Mouse (Mus musculus): ENCODE data around the gene Brsk2. TPM values are rescaled to one million over a fixed set of nuclear protein-coding genes. Genes with fewer than 3 reads are reported as not detected.

The Brsk2 gene
- polyA plus RNA-seq, 1 experiment from 2014 or later, result 20.4 TPM

DNA sequence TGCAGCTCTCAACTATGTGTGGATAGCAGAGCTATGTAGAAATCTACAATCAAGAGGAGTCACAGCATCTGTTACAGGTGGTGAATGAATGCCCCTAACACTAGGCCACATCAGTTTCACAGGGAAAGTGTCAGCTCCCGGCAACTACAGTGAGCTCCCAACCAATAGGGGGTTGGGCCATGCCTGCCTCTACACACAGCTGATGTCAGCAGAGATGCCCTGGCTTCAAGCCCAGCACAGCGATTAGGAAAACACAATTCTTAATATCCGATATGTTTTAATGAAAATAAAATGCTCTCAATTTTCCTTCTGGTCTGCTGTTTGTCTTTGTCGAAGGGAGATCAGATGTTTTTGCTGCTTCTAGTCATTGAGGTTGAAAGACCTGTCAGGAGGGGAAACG lies 6.1 kb upstream of the Brsk2 start:
- H3K4me3 ChIP-seq, result no peak overlapping the region
- no peak overlapping the region for H3K4me2 ChIP-seq
- H3K4me1 ChIP-seq, result peaks cover 35% of the 10 kb centered on the region
- H3K36me3 ChIP-seq (ENCODE audit: poor library complexity, severe bottlenecking), result no peaks in the 10 kb centered on the region
- no peaks in the 10 kb centered on the region; the same call in 1 of the 2 replicates for H3K27me3 ChIP-seq
- 74% methylated on average over 5 of the region's 5 CpGs for WGBS
- no peak overlapping the region for H3K27ac ChIP-seq
- ATAC-seq, result no peak
- no peak overlapping the region for H3K9ac ChIP-seq
- H3K9me3 ChIP-seq (replicated peaks), result no peaks in the 10 kb centered on the region

DNA sequence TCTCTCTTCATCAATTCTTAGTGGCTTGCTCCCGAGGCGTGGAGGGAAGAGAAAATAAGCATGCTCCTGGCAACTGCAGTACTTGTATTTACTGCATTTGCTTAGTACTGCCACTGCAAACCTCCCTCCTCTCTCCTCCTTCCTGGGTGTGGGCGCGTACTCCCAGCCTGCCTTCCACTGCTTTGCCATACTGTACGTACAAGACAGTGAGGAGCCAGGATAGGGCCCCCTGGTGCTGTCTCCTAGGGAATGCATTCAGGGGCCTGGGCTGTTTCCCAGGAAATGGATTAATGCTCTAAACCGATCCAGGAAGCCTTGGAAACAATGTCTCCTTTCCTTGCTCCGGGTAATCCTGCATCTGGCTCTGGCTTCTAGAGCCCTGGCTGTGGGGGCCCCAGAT lies 3.6 kb upstream of the Brsk2 start:
- Histone ChIP-seq H3K9me3 (replicated peaks) (no peaks in the 10 kb centered on the region), H3K9ac (peak overlapping the region; percentile 40; the same call in 1 of the 2 replicates), H3K27ac (peak overlapping the region; percentile 63), H3K36me3 (ENCODE audit: poor library complexity, severe bottlenecking) (no peaks in the 10 kb centered on the region), H3K4me1 (peaks cover 43% of the 10 kb centered on the region), H3K27me3 (no peaks in the 10 kb centered on the region; the same call in 1 of the 2 replicates), H3K4me3 (peak overlapping the region; percentile 9; the same call in 1 of the 2 replicates), H3K4me2 (peak overlapping the region; percentile 42)
- ATAC-seq, result peak; percentile 37
- WGBS, result 10% methylated on average over 7 of the region's 7 CpGs

- no peak overlapping the region for H3K27ac ChIP-seq
- no peak overlapping the region for H3K4me2 ChIP-seq
- H3K9ac ChIP-seq, result no peak overlapping the region
- no peak overlapping the region for H3K4me3 ChIP-seq
- H3K4me1 ChIP-seq, result peaks cover 59% of the 10 kb centered on the region
- H3K9me3 ChIP-seq (replicated peaks), result no peaks in the 10 kb centered on the region
- H3K36me3 ChIP-seq (ENCODE audit: poor library complexity, severe bottlenecking), result peaks cover 8% of the 10 kb centered on the region
- no peak for ATAC-seq
- H3K27me3 ChIP-seq, result no peaks in the 10 kb centered on the region; the same call in 1 of the 2 replicates
Measured at GRCm38 (mm10) chr7:141947512-141947911, 2.0 kb upstream of the Brsk2 start.

DNA sequence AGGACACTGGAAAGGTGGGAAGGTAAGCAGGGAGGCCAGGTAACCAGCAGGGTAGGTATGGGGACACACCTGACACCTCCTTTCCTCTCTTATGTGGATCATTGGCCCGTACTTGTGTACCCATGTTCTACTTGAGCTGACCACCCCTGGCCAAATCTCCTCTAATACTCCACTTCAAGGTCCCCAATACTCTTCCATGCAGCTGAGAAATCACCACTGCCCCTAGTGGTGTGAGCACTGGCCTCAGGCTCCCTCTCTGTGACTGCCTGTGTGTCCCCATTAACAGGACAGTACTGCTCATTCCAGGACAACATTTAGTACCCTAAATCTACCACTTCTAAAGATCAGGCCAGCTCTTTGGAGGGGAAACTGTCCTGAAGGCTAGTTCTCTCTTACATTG lies 1.5 kb upstream of the Brsk2 start:
- Histone ChIP-seq H3K27me3 (no peaks in the 10 kb centered on the region; the same call in 1 of the 2 replicates), H3K9ac (no peak overlapping the region), H3K9me3 (replicated peaks) (no peaks in the 10 kb centered on the region), H3K4me3 (no peak overlapping the region), H3K36me3 (ENCODE audit: poor library complexity, severe bottlenecking) (peaks cover 9% of the 10 kb centered on the region), H3K4me2 (no peak overlapping the region), H3K4me1 (peaks cover 63% of the 10 kb centered on the region), H3K27ac (no peak overlapping the region)
- no peak for ATAC-seq
- WGBS, result 93% methylated on average over 1 of the region's 1 CpGs

- peak; percentile 46; the same call in 1 of the 2 replicates for ATAC-seq
- Histone ChIP-seq H3K36me3 (ENCODE audit: poor library complexity, severe bottlenecking) (peaks cover 9% of the 10 kb centered on the region), H3K4me3 (peak overlapping the region; percentile 97), H3K4me2 (peak overlapping the region; percentile 93), H3K9me3 (replicated peaks) (no peaks in the 10 kb centered on the region), H3K4me1 (peaks cover 72% of the 10 kb centered on the region), H3K27me3 (no peaks in the 10 kb centered on the region; the same call in 1 of the 2 replicates), H3K27ac (peak overlapping the region; percentile 98), H3K9ac (peak overlapping the region; percentile 98)
- WGBS, result 0% methylated on average over 19 of the region's 54 CpGs
Measured at GRCm38 (mm10) chr7:141949799-141950103, 200 bp downstream of the Brsk2 start.

GRCm38 (mm10) chr7:141950104-141951013 lies 808 bp downstream of the Brsk2 start:
- Histone ChIP-seq H3K9me3 (replicated peaks) (no peaks in the 10 kb centered on the region), H3K4me2 (peak overlapping the region; percentile 93), H3K36me3 (ENCODE audit: poor library complexity, severe bottlenecking) (peaks cover 9% of the 10 kb centered on the region), H3K4me1 (peaks cover 72% of the 10 kb centered on the region), H3K9ac (peak overlapping the region; percentile 98), H3K4me3 (peak overlapping the region; percentile 97), H3K27me3 (no peaks in the 10 kb centered on the region; the same call in 1 of the 2 replicates), H3K27ac (peak overlapping the region; percentile 98)
- WGBS, result 1% methylated on average over 40 of the region's 84 CpGs
- ATAC-seq, result peak; percentile 42

DNA sequence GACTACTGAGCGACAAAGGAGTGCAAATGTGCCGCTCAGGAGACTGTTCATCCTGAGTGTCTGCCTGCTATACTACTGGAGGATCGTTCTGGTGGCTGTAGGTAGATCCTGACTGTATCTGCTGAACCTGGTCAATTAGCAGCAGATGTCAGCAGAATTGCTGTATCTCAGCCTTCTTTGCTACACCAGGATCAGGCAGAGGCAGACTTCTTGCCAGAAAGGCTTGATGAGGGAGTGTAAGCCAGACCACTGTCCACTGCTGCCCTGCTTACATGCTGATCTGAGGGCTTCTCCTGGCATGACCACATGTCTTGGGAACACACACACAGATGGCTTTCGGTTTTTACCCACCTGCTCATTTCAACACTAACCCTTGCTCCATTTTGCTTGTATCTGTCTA lies 2.3 kb downstream of the Brsk2 start:
- WGBS, result 89% methylated on average over 4 of the region's 4 CpGs
- Histone ChIP-seq H3K27ac (peak overlapping the region; percentile 98; the same call in 1 of the 2 replicates), H3K9ac (peak overlapping the region; percentile 98), H3K27me3 (no peaks in the 10 kb centered on the region; the same call in 1 of the 2 replicates), H3K4me3 (peak overlapping the region; percentile 97), H3K9me3 (replicated peaks) (no peaks in the 10 kb centered on the region), H3K36me3 (ENCODE audit: poor library complexity, severe bottlenecking) (peaks cover 9% of the 10 kb centered on the region), H3K4me1 (peaks cover 72% of the 10 kb centered on the region), H3K4me2 (peak overlapping the region; percentile 93)
- no peak for ATAC-seq

DNA sequence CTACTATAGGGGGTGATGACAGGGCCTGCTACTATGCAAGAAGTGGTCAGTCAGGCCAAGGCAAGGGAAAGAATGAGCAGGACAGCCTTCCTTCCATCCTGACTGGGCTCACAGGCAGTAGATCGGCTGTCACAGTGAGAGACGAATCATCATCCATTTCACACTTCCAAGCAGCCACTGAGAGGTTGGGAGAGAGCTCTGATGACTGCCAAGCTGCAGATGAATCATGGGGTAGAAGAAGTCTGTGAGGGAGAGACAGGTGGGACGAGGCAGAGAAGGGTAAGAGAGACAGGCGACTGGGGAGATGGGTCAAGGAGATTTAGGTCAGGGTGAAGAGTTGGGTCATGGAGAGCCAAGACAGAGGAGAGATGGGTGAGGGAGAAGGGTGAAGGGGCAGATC lies 3.4 kb downstream of the Brsk2 start:
- no peaks in the 10 kb centered on the region for H3K9me3 ChIP-seq (replicated peaks)
- H3K9ac ChIP-seq, result no peak overlapping the region
- no peak for ATAC-seq
- no peak overlapping the region for H3K27ac ChIP-seq
- no peak overlapping the region for H3K4me3 ChIP-seq
- H3K36me3 ChIP-seq (ENCODE audit: poor library complexity, severe bottlenecking), result peaks cover 9% of the 10 kb centered on the region
- no peak overlapping the region for H3K4me2 ChIP-seq
- peaks cover 80% of the 10 kb centered on the region for H3K4me1 ChIP-seq
- no peaks in the 10 kb centered on the region; the same call in 1 of the 2 replicates for H3K27me3 ChIP-seq
- 88% methylated on average over 4 of the region's 4 CpGs for WGBS

DNA sequence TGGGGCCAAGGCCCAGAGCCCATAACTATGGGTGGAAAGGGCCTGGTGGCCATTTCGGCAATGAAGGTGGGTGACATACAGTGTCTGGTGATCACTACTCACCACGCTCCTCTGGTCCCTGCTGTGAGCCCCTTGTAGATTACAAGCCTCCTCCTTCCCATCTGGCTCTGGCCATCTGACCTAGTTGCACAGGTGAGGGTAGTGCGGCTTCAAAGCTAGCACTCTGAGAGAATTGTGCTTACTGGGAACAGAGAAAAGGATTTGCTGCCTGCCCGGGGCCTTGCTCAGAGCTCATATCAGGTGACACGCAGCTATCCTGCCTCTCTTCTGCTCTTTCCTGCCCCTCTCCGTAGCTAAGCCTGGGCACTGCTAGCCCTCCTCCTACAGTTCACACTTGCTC lies 4.1 kb downstream of the Brsk2 start:
- Histone ChIP-seq H3K27ac (no peak overlapping the region), H3K4me1 (peaks cover 82% of the 10 kb centered on the region), H3K9me3 (replicated peaks) (no peaks in the 10 kb centered on the region), H3K9ac (peak overlapping the region; percentile 26), H3K27me3 (no peaks in the 10 kb centered on the region), H3K36me3 (ENCODE audit: poor library complexity, severe bottlenecking) (peaks cover 9% of the 10 kb centered on the region), H3K4me2 (no peak overlapping the region), H3K4me3 (no peak overlapping the region)
- 75% methylated on average over 6 of the region's 6 CpGs for WGBS
- ATAC-seq, result no peak

- Histone ChIP-seq H3K27ac (no peak overlapping the region), H3K4me2 (no peak overlapping the region), H3K36me3 (ENCODE audit: poor library complexity, severe bottlenecking) (peaks cover 9% of the 10 kb centered on the region), H3K9me3 (replicated peaks) (no peaks in the 10 kb centered on the region), H3K4me3 (no peak overlapping the region), H3K4me1 (peaks cover 97% of the 10 kb centered on the region), H3K9ac (no peak overlapping the region), H3K27me3 (no peaks in the 10 kb centered on the region)
- 65% methylated on average over 5 of the region's 5 CpGs for WGBS
- ATAC-seq, result no peak
Measured at GRCm38 (mm10) chr7:141955565-141956173, 6.1 kb downstream of the Brsk2 start.

DNA sequence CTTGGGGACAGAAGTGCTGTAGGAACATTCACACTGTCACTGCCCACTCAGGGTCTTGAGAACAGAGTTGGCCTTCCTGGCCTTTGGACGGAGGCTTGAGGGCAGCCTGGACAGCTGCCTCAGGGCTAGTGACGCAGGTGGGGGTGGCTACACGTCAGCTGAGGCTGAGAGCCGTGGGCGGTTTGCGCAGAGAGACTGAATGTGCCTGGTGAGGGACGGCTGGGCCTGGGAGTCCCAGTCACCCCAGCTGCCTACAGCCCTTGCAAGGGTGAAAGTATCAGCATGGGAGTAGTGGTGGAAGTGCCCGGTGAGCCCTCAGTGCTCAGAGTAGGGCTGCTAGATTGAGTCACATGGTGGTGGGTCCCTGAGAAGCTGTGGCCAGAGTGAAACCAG lies 6.6 kb downstream of the Brsk2 start:
- 90% methylated on average over 8 of the region's 8 CpGs for WGBS

GRCm38 (mm10) chr7:141957524-141958051 lies 8.0 kb downstream of the Brsk2 start:
- Histone ChIP-seq H3K9me3 (replicated peaks) (no peaks in the 10 kb centered on the region), H3K36me3 (ENCODE audit: poor library complexity, severe bottlenecking) (peaks cover under 1% of the 10 kb centered on the region; the same call in 1 of the 2 replicates), H3K27ac (peak overlapping the region; percentile 32; the same call in 1 of the 2 replicates), H3K27me3 (no peaks in the 10 kb centered on the region), H3K4me2 (no peak overlapping the region), H3K4me1 (peaks cover 98% of the 10 kb centered on the region), H3K4me3 (no peak overlapping the region), H3K9ac (no peak overlapping the region)
- WGBS, result 67% methylated on average over 4 of the region's 4 CpGs
- ATAC-seq, result 0 out of 2 replicates have a peak, but pooled peaks have one; percentile 25

More for the DNA sequence above, 6.6 kb downstream of the Brsk2 start:
- Histone ChIP-seq H3K4me2 (no peak overlapping the region), H3K9me3 (replicated peaks) (no peaks in the 10 kb centered on the region), H3K4me3 (no peak overlapping the region), H3K36me3 (ENCODE audit: poor library complexity, severe bottlenecking) (peaks cover 9% of the 10 kb centered on the region), H3K9ac (no peak overlapping the region), H3K4me1 (peaks cover 98% of the 10 kb centered on the region), H3K27me3 (no peaks in the 10 kb centered on the region), H3K27ac (no peak overlapping the region)
- no peak for ATAC-seq

Measured in forebrain, embryonic 13.5 days (tissue).